In genomic region chr15:84697611-84698011, GRCm38 (mm10) we compare ENCODE assay signal across 8 mouse cellular contexts. TPM values are rescaled to one million over a fixed set of nuclear protein-coding genes. Genes with fewer than 3 reads are reported as not detected.
DNase-seq lines count a peak whose midpoint lies in the region; ATAC-seq lines count a peak whose summit lies in the region.

No protein-coding gene starts in this region.

- H3K4me2 ChIP-seq in hindbrain, embryonic 15.5 days: no peak overlapping the region
- no peak overlapping the region for H3K4me2 ChIP-seq in hindbrain, embryonic 11.5 days (replicated peaks; ENCODE audit: low read depth, low read length)

- DNase-seq in hindbrain, embryonic 11.5 days (ENCODE audit: low spot score): no peak
- DNase-seq in cerebellum, adult 18-20 months: peak; percentile 9 to 29
- DNase-seq in gastrocnemius, postnatal 14 days: peak; percentile 84
- DNase-seq in kidney, postnatal 36 days: peak; percentile 58 to 71
- peak; percentile 40 for DNase-seq in lung, postnatal 25 days (ENCODE audit: low spot score)
- DNase-seq in thymus, postnatal 10 days (ENCODE audit: low spot score in 2 of 2): no peak
- no peak for DNase-seq in spleen, adult 12 weeks (ENCODE audit: low spot score)

- no peaks in the 10 kb centered on the region for H3K27me3 ChIP-seq in hindbrain, embryonic 15.5 days
- H3K27me3 ChIP-seq in hindbrain, embryonic 11.5 days (ENCODE audit: control insufficient read depth, insufficient read depth, low read length): no peaks in the 10 kb centered on the region

- H3K27ac ChIP-seq in hindbrain, embryonic 15.5 days (replicated peaks): peak overlapping the region; percentile 57
- no peak overlapping the region for H3K27ac ChIP-seq in hindbrain, embryonic 11.5 days (ENCODE audit: low read depth, low read length)

- WGBS in hindbrain, embryonic 15.5 days: 70% methylated on average over 11 of the region's 11 CpGs
- WGBS in hindbrain, embryonic 11.5 days: 79% methylated on average over 11 of the region's 11 CpGs

- H3K4me3 ChIP-seq in hindbrain, embryonic 15.5 days: no peak overlapping the region
- no peak overlapping the region for H3K4me3 ChIP-seq in hindbrain, embryonic 11.5 days (ENCODE audit: low read depth, low read length)

- peak; percentile 54 for ATAC-seq in hindbrain, embryonic 15.5 days (ENCODE audit: low FRiP score, low read depth)
- no peak for ATAC-seq in hindbrain, embryonic 11.5 days (ENCODE audit: low FRiP score)

- no peaks in the 10 kb centered on the region for H3K9me3 ChIP-seq in hindbrain, embryonic 15.5 days
- no peaks in the 10 kb centered on the region for H3K9me3 ChIP-seq in hindbrain, embryonic 11.5 days (ENCODE audit: control insufficient read depth, low read length)

- peaks cover 14% of the 10 kb centered on the region; the same call in 1 of the 2 replicates for H3K36me3 ChIP-seq in hindbrain, embryonic 15.5 days
- H3K36me3 ChIP-seq in hindbrain, embryonic 11.5 days (ENCODE audit: control insufficient read depth, insufficient read depth, low read length): no peaks in the 10 kb centered on the region

- H3K9ac ChIP-seq in hindbrain, embryonic 15.5 days: no peak overlapping the region
- no peak overlapping the region for H3K9ac ChIP-seq in hindbrain, embryonic 11.5 days (ENCODE audit: low read depth, low read length)

- intact Hi-C loops in gastrocnemius, postnatal 14 days (cut with DNase I; ENCODE audit: low total_unique reads): no loop called here

- 0 out of 2 replicates have a peak, but pooled peaks cover 7% of the 10 kb centered on the region for H3K4me1 ChIP-seq in hindbrain, embryonic 15.5 days (replicated peaks)
- no peaks in the 10 kb centered on the region for H3K4me1 ChIP-seq in hindbrain, embryonic 11.5 days (replicated peaks; ENCODE audit: control insufficient read depth, insufficient read depth, low read length)

RNA-seq across cellular contexts. Expression of gene Arhgap8, which starts 22.2 kb away (rescaled TPM):
- 0.75 and 0.92 TPM in 2 replicates for polyA plus RNA-seq in hindbrain, embryonic 15.5 days (2015; fragmentation: Nextera tagmentation; extraction: Ambion mirVana)
- polyA plus RNA-seq in hindbrain, embryonic 11.5 days (2014; fragmentation: Nextera tagmentation; extraction: Ambion mirVana): 2.3 and 2.9 TPM in 2 replicates
- total RNA-seq in gastrocnemius, postnatal 14 days (2021): under 1 TPM in 1 of 2 experiments, not detected in 1; 0.29 TPM

RNA-seq across cellular contexts. Expression of gene Prr5, which starts 28.2 kb away (rescaled TPM):
- 27.1 and 31.3 TPM in 2 replicates for polyA plus RNA-seq in hindbrain, embryonic 15.5 days (2015; fragmentation: Nextera tagmentation; extraction: Ambion mirVana)
- polyA plus RNA-seq in hindbrain, embryonic 11.5 days (2014; fragmentation: Nextera tagmentation; extraction: Ambion mirVana): 12.1 and 13.9 TPM in 2 replicates
- 1 to 10 TPM; 7.3 to 8.5 TPM for total RNA-seq in gastrocnemius, postnatal 14 days (2021)

Comparison
In these comparisons a context has a peak if more than half of its experiments do, and no peak if none do; other contexts are left out.
1. DNase-seq: peak in cerebellum, adult 18-20 months (2 of 2), gastrocnemius, postnatal 14 days (single experiment), kidney, postnatal 36 days (2 of 2) and lung, postnatal 25 days (single experiment); none in hindbrain, embryonic 11.5 days (single experiment), thymus, postnatal 10 days (0 of 2) and spleen, adult 12 weeks (single experiment).